Mouse (Mus musculus) gonadal fat pad, adult 2 months (tissue): ENCODE measurements around the gene Slc25a45. TPM values are rescaled to one million over a fixed set of nuclear protein-coding genes. Genes with fewer than 3 reads are reported as not detected.

ENCODE experiments used
- DNase-seq: peaks from one replicate; pipeline ENCODE4 v3.0.0-alpha.2; 2012; ENCODE audit warnings: low read depth
- polyA plus RNA-seq: library from polyadenylated mRNA; depleted of rRNA; stranded (reverse); fragments of >200 nt; gene quantifications from 2 replicates; pipeline ENCODE4 v1.2.3, GENCODE M21; 2012; rRNA removed

The Slc25a45 gene
- polyA plus RNA-seq, 1 experiment, result 25.7 TPM

GRCm38 (mm10) chr19:5929634-5930596 is 52.3 kb downstream of the Slc25a45 start:
- DNase-seq, result no peak

- no peak for DNase-seq
Measured at GRCm38 (mm10) chr19:5935266-5935665, 57.7 kb downstream of the Slc25a45 start.

Other genes starting within 250 kb of the Slc25a45 start
- 66.8 and 81.8 TPM in 2 replicates for gene Rela, start 240.3 kb upstream of the Slc25a45 start, polyA plus RNA-seq
- gene Sipa1, start 214.1 kb upstream of the Slc25a45 start, polyA plus RNA-seq, result 36.3 and 45.7 TPM in 2 replicates
- gene Map3k11, start 189.1 kb upstream of the Slc25a45 start, polyA plus RNA-seq, result 50.6 and 52.8 TPM in 2 replicates
- 80.2 and 87.4 TPM in 2 replicates for gene Pcnx3, start 188.9 kb upstream of the Slc25a45 start, polyA plus RNA-seq
- 0.33 and 0.36 TPM in 2 replicates for gene Kcnk7, start 173.4 kb upstream of the Slc25a45 start, polyA plus RNA-seq
- 43.8 and 64.4 TPM in 2 replicates for gene Ehbp1l1, start 151.5 kb upstream of the Slc25a45 start, polyA plus RNA-seq
- 160 and 194 TPM in 2 replicates for gene Fam89b, start 148.2 kb upstream of the Slc25a45 start, polyA plus RNA-seq
- gene Ltbp3, start 136.9 kb upstream of the Slc25a45 start, polyA plus RNA-seq, result 186 and 257 TPM in 2 replicates
- 155 TPM in 2 replicates for gene Scyl1, start 106.4 kb upstream of the Slc25a45 start, polyA plus RNA-seq
- 15.1 and 15.9 TPM in 2 replicates for gene Frmd8, start 2.5 kb upstream of the Slc25a45 start, polyA plus RNA-seq
- 0.70 and 0.75 TPM in 2 replicates for gene Tigd3, start 16.3 kb downstream of the Slc25a45 start, polyA plus RNA-seq
- gene Dpf2, start 35.2 kb downstream of the Slc25a45 start, polyA plus RNA-seq, result 71.5 and 79.4 TPM in 2 replicates
- gene Cdc42ep2, start 47.0 kb downstream of the Slc25a45 start, polyA plus RNA-seq, result 12.9 and 17.6 TPM in 2 replicates
- gene Pola2, start 86.4 kb downstream of the Slc25a45 start, polyA plus RNA-seq, result 29.1 and 43.2 TPM in 2 replicates
- gene Slc22a20, start 108.3 kb downstream of the Slc25a45 start, polyA plus RNA-seq, result not detected in 2 replicates
- 70.6 and 85.2 TPM in 2 replicates for gene Capn1, start 138.1 kb downstream of the Slc25a45 start, polyA plus RNA-seq
- gene Syvn1, start 168.8 kb downstream of the Slc25a45 start, polyA plus RNA-seq, result 55.6 and 104 TPM in 2 replicates
- 28.3 and 29.0 TPM in 2 replicates for gene Mrpl49, start 180.0 kb downstream of the Slc25a45 start, polyA plus RNA-seq
- gene Fau, start 180.0 kb downstream of the Slc25a45 start, polyA plus RNA-seq, result 1,249 and 1,627 TPM in 2 replicates
- 60.6 and 60.9 TPM in 2 replicates for gene Znhit2, start 183.4 kb downstream of the Slc25a45 start, polyA plus RNA-seq
- 98.2 and 115 TPM in 2 replicates for gene Tm7sf2, start 190.6 kb downstream of the Slc25a45 start, polyA plus RNA-seq
- gene Vps51, start 199.4 kb downstream of the Slc25a45 start, polyA plus RNA-seq, result 56.9 and 64.6 TPM in 2 replicates
- gene Tmem262, start 202.2 kb downstream of the Slc25a45 start, polyA plus RNA-seq, result 1.2 TPM in 1 of 2 replicates, not detected in the other
- 0.20 and 0.23 TPM in 2 replicates for gene Gm28374, start 204.4 kb downstream of the Slc25a45 start, polyA plus RNA-seq
- gene Zfpl1, start 207.1 kb downstream of the Slc25a45 start, polyA plus RNA-seq, result 106 and 118 TPM in 2 replicates
- gene Cdca5, start 207.2 kb downstream of the Slc25a45 start, polyA plus RNA-seq, result 1.0 TPM in 2 replicates
- 0.37 TPM in 1 of 2 replicates, not detected in the other for gene AC131692.1, start 216.6 kb downstream of the Slc25a45 start, polyA plus RNA-seq
- 0.06 and 0.12 TPM in 2 replicates for gene Naaladl1, start 228.0 kb downstream of the Slc25a45 start, polyA plus RNA-seq
- gene Sac3d1, start 240.8 kb downstream of the Slc25a45 start, polyA plus RNA-seq, result 25.5 and 26.0 TPM in 2 replicates